Comparison of ENCODE assay signal across 18 mouse cellular contexts in genomic region chr3:20119686-20120244, GRCm38 (mm10). TPM values are rescaled to one million over a fixed set of nuclear protein-coding genes. Genes with fewer than 3 reads are reported as not detected.
A peak's percentile ranks its signal among the peaks of the same experiment; 100 is the strongest.
DNase-seq lines count a peak whose midpoint lies in the region; ATAC-seq and TF ChIP-seq lines count a peak whose summit lies in the region.
"Had no signal": no experiment of that assay in that cellular context is flagged by ENCODE, and none has a peak within 500 bp of the region (broad histone marks: within the 10 kb centered on the region; RNA-seq: fewer than 3 reads in every experiment).

No protein-coding gene starts in this region.

- H3K27ac ChIP-seq in forebrain, embryonic 12.5 days, result no peak overlapping the region
- no peak overlapping the region for H3K27ac ChIP-seq in forebrain, postnatal 0 days (ENCODE audit: low read depth, low read length)
- no peak overlapping the region for H3K27ac ChIP-seq in intestine, embryonic 15.5 days
- H3K27ac ChIP-seq in intestine, postnatal 0 days (ENCODE audit: low read depth, low read length), result no peak overlapping the region; the same call in 1 of the 2 replicates
- no peak overlapping the region for H3K27ac ChIP-seq in midbrain, embryonic 11.5 days (ENCODE audit: low read depth, low read length)
- no peak overlapping the region for H3K27ac ChIP-seq in midbrain, embryonic 10.5 days (replicated peaks)
- H3K27ac ChIP-seq: hindbrain, embryonic 14.5 days; left cerebral cortex, adult 2 months; limb, embryonic 13.5 days had no signal

- TF ChIP-seq CTCF in forebrain, postnatal 0 days (IDR thresholded peaks at IDR 0.05; ENCODE audit: low read depth), result no peak
- TF ChIP-seq CTCF in intestine, postnatal 0 days (IDR thresholded peaks at IDR 0.05; ENCODE audit: low read depth), result no peak

- H3K4me1 ChIP-seq in forebrain, embryonic 12.5 days, result no peaks in the 10 kb centered on the region
- no peaks in the 10 kb centered on the region for H3K4me1 ChIP-seq in forebrain, postnatal 0 days (ENCODE audit: insufficient read depth)
- no peaks in the 10 kb centered on the region for H3K4me1 ChIP-seq in intestine, embryonic 15.5 days (replicated peaks)
- H3K4me1 ChIP-seq in intestine, postnatal 0 days (replicated peaks; ENCODE audit: control insufficient read depth, insufficient read depth, low read length), result no peaks in the 10 kb centered on the region
- H3K4me1 ChIP-seq in midbrain, embryonic 11.5 days (ENCODE audit: control insufficient read depth, insufficient read depth, low read length), result no peaks in the 10 kb centered on the region
- H3K4me1 ChIP-seq in midbrain, embryonic 10.5 days, result no peaks in the 10 kb centered on the region
- H3K4me1 ChIP-seq: limb, embryonic 13.5 days had no signal

- no peaks in the 10 kb centered on the region for H3K9me3 ChIP-seq in forebrain, embryonic 12.5 days
- H3K9me3 ChIP-seq in forebrain, postnatal 0 days (ENCODE audit: low read length), result no peaks in the 10 kb centered on the region
- no peaks in the 10 kb centered on the region for H3K9me3 ChIP-seq in intestine, embryonic 15.5 days
- H3K9me3 ChIP-seq in intestine, postnatal 0 days (ENCODE audit: control insufficient read depth), result no peaks in the 10 kb centered on the region
- no peaks in the 10 kb centered on the region for H3K9me3 ChIP-seq in midbrain, embryonic 11.5 days (ENCODE audit: control insufficient read depth, low read length)
- H3K9me3 ChIP-seq in midbrain, embryonic 10.5 days (replicated peaks), result no peaks in the 10 kb centered on the region
- H3K9me3 ChIP-seq: limb, embryonic 13.5 days had no signal

- H3K36me3 ChIP-seq in forebrain, embryonic 12.5 days (replicated peaks), result peaks cover 9% of the 10 kb centered on the region; the same call in 1 of the 2 replicates
- H3K36me3 ChIP-seq in forebrain, postnatal 0 days (ENCODE audit: insufficient read depth), result peaks cover 9% of the 10 kb centered on the region; the same call in 1 of the 2 replicates
- H3K36me3 ChIP-seq in intestine, embryonic 15.5 days, result no peaks in the 10 kb centered on the region
- H3K36me3 ChIP-seq in intestine, postnatal 0 days (ENCODE audit: control insufficient read depth, insufficient read depth), result peaks cover 17% of the 10 kb centered on the region
- H3K36me3 ChIP-seq in midbrain, embryonic 11.5 days (ENCODE audit: control insufficient read depth, insufficient read depth, low read length), result no peaks in the 10 kb centered on the region
- H3K36me3 ChIP-seq in midbrain, embryonic 10.5 days, result peaks cover 26% of the 10 kb centered on the region

- no peaks in the 10 kb centered on the region for H3K27me3 ChIP-seq in forebrain, embryonic 12.5 days
- H3K27me3 ChIP-seq in forebrain, postnatal 0 days (ENCODE audit: insufficient read depth, low read length), result no peaks in the 10 kb centered on the region
- no peaks in the 10 kb centered on the region for H3K27me3 ChIP-seq in intestine, embryonic 15.5 days (replicated peaks)
- no peaks in the 10 kb centered on the region for H3K27me3 ChIP-seq in intestine, postnatal 0 days (replicated peaks; ENCODE audit: control insufficient read depth, insufficient read depth, low read length)
- H3K27me3 ChIP-seq in midbrain, embryonic 11.5 days (ENCODE audit: control insufficient read depth, insufficient read depth, low read length), result no peaks in the 10 kb centered on the region
- no peaks in the 10 kb centered on the region for H3K27me3 ChIP-seq in midbrain, embryonic 10.5 days (ENCODE audit: low read depth, poor library complexity, severe bottlenecking)
- H3K27me3 ChIP-seq: limb, embryonic 13.5 days had no signal

- 0 out of 2 replicates have a peak, but pooled peaks have one; percentile 33 for ATAC-seq in forebrain, embryonic 12.5 days (ENCODE audit: low FRiP score)
- no peak for ATAC-seq in forebrain, postnatal 0 days
- ATAC-seq in intestine, embryonic 15.5 days, result 0 out of 2 replicates have a peak, but pooled peaks have one; percentile 10
- ATAC-seq in intestine, postnatal 0 days, result no peak
- ATAC-seq in midbrain, embryonic 11.5 days (ENCODE audit: low FRiP score), result 0 out of 2 replicates have a peak, but pooled peaks have one; percentile 27

- no peak overlapping the region for H3K9ac ChIP-seq in forebrain, embryonic 12.5 days
- no peak overlapping the region for H3K9ac ChIP-seq in forebrain, postnatal 0 days
- no peak overlapping the region for H3K9ac ChIP-seq in intestine, embryonic 15.5 days
- no peak overlapping the region for H3K9ac ChIP-seq in intestine, postnatal 0 days (ENCODE audit: low read depth, low read length)
- no peak overlapping the region for H3K9ac ChIP-seq in midbrain, embryonic 11.5 days (ENCODE audit: low read length)
- H3K9ac ChIP-seq: hindbrain, embryonic 14.5 days had no signal

- H3K4me2 ChIP-seq in forebrain, embryonic 12.5 days, result no peak overlapping the region
- no peak overlapping the region for H3K4me2 ChIP-seq in forebrain, postnatal 0 days (ENCODE audit: low read depth)
- H3K4me2 ChIP-seq in intestine, embryonic 15.5 days (replicated peaks), result no peak overlapping the region
- H3K4me2 ChIP-seq in intestine, postnatal 0 days (replicated peaks; ENCODE audit: low read depth), result no peak overlapping the region
- no peak overlapping the region for H3K4me2 ChIP-seq in midbrain, embryonic 11.5 days
- H3K4me2 ChIP-seq: hindbrain, embryonic 14.5 days; limb, embryonic 13.5 days had no signal

- WGBS in forebrain, embryonic 12.5 days, result 61% methylated on average over 4 of the region's 4 CpGs
- WGBS in forebrain, postnatal 0 days, result 56% methylated on average over 4 of the region's 4 CpGs
- WGBS in intestine, embryonic 15.5 days, result 74% methylated on average over 4 of the region's 4 CpGs
- WGBS in intestine, postnatal 0 days, result 64% methylated on average over 4 of the region's 4 CpGs
- WGBS in midbrain, embryonic 11.5 days, result 53% methylated on average over 4 of the region's 4 CpGs
- 60% methylated on average over 4 of the region's 4 CpGs for WGBS in midbrain, embryonic 10.5 days

- H3K4me3 ChIP-seq in forebrain, embryonic 12.5 days (replicated peaks), result no peak overlapping the region
- H3K4me3 ChIP-seq in forebrain, postnatal 0 days (ENCODE audit: low read depth, low read length), result no peak overlapping the region
- no peak overlapping the region for H3K4me3 ChIP-seq in intestine, embryonic 15.5 days (replicated peaks)
- H3K4me3 ChIP-seq in intestine, postnatal 0 days (ENCODE audit: low read depth, low read length), result no peak overlapping the region
- no peak overlapping the region for H3K4me3 ChIP-seq in midbrain, embryonic 11.5 days (ENCODE audit: low read depth, low read length)
- H3K4me3 ChIP-seq in midbrain, embryonic 10.5 days, result no peak overlapping the region
- H3K4me3 ChIP-seq: left cerebral cortex, adult 2 months; limb, embryonic 13.5 days had no signal

- DNase-seq in forebrain, postnatal 0 days, result no peak
- DNase-seq in midbrain, embryonic 11.5 days (ENCODE audit: low spot score, missing footprints), result peak; percentile 35
- DNase-seq in midbrain, embryonic 10.5 days (ENCODE audit: low spot score), result no peak
- DNase-seq in ZHBTc4 (ENCODE audit: low read depth, low spot score), result peak; percentile 75
- no peak for DNase-seq in thymus, postnatal 10 days (ENCODE audit: low spot score in 2 of 2)
- DNase-seq: adrenal gland, postnatal 10 days; cerebellum, postnatal 10 days; gastrocnemius, postnatal 14 days; kidney, adult 2 months; lung, adult 18-20 months; right cerebral cortex, postnatal 4 days; thymus, adult 18-20 months had no signal

RNA-seq across cellular contexts. Expression of gene Gyg, which starts 35.4 kb away (rescaled TPM):
- polyA plus RNA-seq in forebrain, embryonic 12.5 days (2016; fragmentation: Nextera tagmentation; extraction: Ambion mirVana), result 23.8 and 26.5 TPM in 2 replicates
- 27.2 and 35.9 TPM in 2 replicates for total RNA-seq in forebrain, postnatal 0 days (2014; rRNA removed)
- 65.9 and 69.3 TPM in 2 replicates for polyA plus RNA-seq in forebrain, postnatal 0 days (2015; fragmentation: Nextera tagmentation; extraction: Ambion mirVana)
- 47.4 and 49.0 TPM in 2 replicates for polyA plus RNA-seq in intestine, embryonic 15.5 days (2015; fragmentation: Nextera tagmentation; extraction: Ambion mirVana)
- 42.4 and 45.3 TPM in 2 replicates for polyA plus RNA-seq in intestine, postnatal 0 days (2015; fragmentation: Nextera tagmentation; extraction: Ambion mirVana)
- 32.7 and 33.0 TPM in 2 replicates for polyA plus RNA-seq in midbrain, embryonic 11.5 days (2014; fragmentation: Nextera tagmentation; extraction: Ambion mirVana)
- 33.2 and 37.4 TPM in 2 replicates for polyA plus RNA-seq in midbrain, embryonic 10.5 days (2016; fragmentation: Nextera tagmentation; extraction: Ambion mirVana)

Comparison
In these comparisons a context has a peak if more than half of its experiments do, and no peak if none do; other contexts are left out.
1. ATAC-seq: peak in forebrain, embryonic 12.5 days (single experiment), intestine, embryonic 15.5 days (single experiment) and midbrain, embryonic 11.5 days (single experiment); none in forebrain, postnatal 0 days (single experiment) and intestine, postnatal 0 days (single experiment).
2. DNase-seq: peak in midbrain, embryonic 11.5 days (single experiment) and ZHBTc4 (single experiment); none in forebrain, postnatal 0 days (single experiment), midbrain, embryonic 10.5 days (single experiment) and thymus, postnatal 10 days (0 of 2).